Comparison of ENCODE assay signal across 25 mouse cellular contexts in the genomic region with DNA sequence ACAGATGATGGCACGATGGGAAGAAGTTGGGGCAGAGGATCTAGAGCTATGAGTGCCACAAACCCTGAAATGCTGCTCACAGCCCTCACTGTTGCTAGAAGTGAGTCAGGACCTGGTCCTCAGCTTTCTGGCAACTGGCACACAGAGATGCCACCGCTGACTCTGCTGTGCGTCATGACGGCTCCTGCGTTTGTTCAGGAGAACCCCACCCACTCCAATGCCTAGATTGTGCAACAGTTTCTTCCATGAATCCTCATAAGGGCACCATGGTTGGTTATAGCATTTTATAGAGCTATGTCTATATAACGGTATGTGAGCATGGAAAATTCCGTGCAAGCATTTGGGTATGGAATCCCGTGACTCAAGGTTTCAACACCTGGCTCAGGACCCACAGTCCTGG.
"Had no signal": no experiment of that assay in that cellular context is flagged by ENCODE, and none has a peak within 500 bp of the region (broad histone marks: within the 10 kb centered on the region; RNA-seq: fewer than 3 reads in every experiment).

No protein-coding gene starts in this region.

- H3K4me3 ChIP-seq: embryonic facial prominence, embryonic 10.5 days; embryonic facial prominence, embryonic 12.5 days; embryonic facial prominence, embryonic 13.5 days; embryonic facial prominence, embryonic 15.5 days; erythroblast, embryonic 14.5 days; forebrain, embryonic 10.5 days; forebrain, embryonic 12.5 days; forebrain, embryonic 13.5 days; forebrain, embryonic 15.5 days; gastrocnemius, adult 2 months; heart, adult 2 months had no signal

- H3K27ac ChIP-seq: embryonic facial prominence, embryonic 10.5 days; embryonic facial prominence, embryonic 12.5 days; embryonic facial prominence, embryonic 13.5 days; embryonic facial prominence, embryonic 15.5 days; forebrain, embryonic 10.5 days; forebrain, embryonic 12.5 days; forebrain, embryonic 13.5 days; forebrain, embryonic 15.5 days; gastrocnemius, adult 2 months; heart, adult 2 months had no signal

- H3K27me3 ChIP-seq: forebrain, embryonic 15.5 days had no signal

- DNase-seq: cerebellum, adult 8-10 months; cerebellum, adult 9-10 months; cerebellum, adult 9-11 months; cerebellum, postnatal 10 days; cerebellum, postnatal 14 days; cerebellum, postnatal 25 days; cerebellum, postnatal 36 days; embryo, embryonic 11 days; forebrain, postnatal 0 days; gastrocnemius, adult 2 months; gastrocnemius, postnatal 10 days; gastrocnemius, postnatal 14 days; gastrocnemius, postnatal 25 days; gastrocnemius, postnatal 36 days; heart, adult 18-20 months; heart, adult 2 months had no signal

- H3K4me2 ChIP-seq: embryonic facial prominence, embryonic 12.5 days; embryonic facial prominence, embryonic 13.5 days; embryonic facial prominence, embryonic 15.5 days; forebrain, embryonic 12.5 days; forebrain, embryonic 13.5 days; forebrain, embryonic 15.5 days had no signal

- H3K36me3 ChIP-seq: embryonic facial prominence, embryonic 10.5 days; embryonic facial prominence, embryonic 12.5 days; embryonic facial prominence, embryonic 13.5 days; embryonic facial prominence, embryonic 15.5 days; forebrain, embryonic 10.5 days; forebrain, embryonic 12.5 days; forebrain, embryonic 15.5 days had no signal
